In the genomic region with DNA sequence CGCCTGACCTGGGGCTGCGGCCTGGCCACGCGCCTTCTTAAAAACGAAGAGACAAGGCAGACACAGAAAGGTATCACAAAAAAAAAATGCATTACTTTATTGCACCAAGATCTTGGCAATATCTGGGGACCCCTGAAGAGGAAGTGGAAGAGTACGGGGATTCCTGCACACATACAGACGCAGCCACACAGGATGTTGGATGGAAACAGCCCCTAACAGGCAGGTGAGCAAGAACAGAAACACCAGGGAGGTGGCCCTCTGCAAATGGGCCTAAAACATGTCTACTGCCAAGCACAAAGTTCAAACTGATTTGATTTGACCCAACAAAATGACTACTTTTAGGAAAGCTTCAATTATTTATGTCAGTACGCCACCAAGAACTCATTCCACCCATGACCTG, we compare ENCODE assay signal across 19 mouse cellular contexts.
"Had no signal": no experiment of that assay in that cellular context is flagged by ENCODE, and none has a peak within 500 bp of the region (broad histone marks: within the 10 kb centered on the region; RNA-seq: fewer than 3 reads in every experiment).

No protein-coding gene starts in this region.

- H3K4me2 ChIP-seq: kidney, embryonic 15.5 days; limb, embryonic 12.5 days; limb, embryonic 15.5 days; liver, embryonic 12.5 days; liver, embryonic 15.5 days; midbrain, embryonic 12.5 days; midbrain, embryonic 15.5 days; neural tube, embryonic 12.5 days; neural tube, embryonic 15.5 days; stomach, embryonic 15.5 days had no signal

- H3K9ac ChIP-seq: kidney, embryonic 15.5 days; limb, embryonic 12.5 days; limb, embryonic 15.5 days; liver, embryonic 12.5 days; liver, embryonic 15.5 days; midbrain, embryonic 12.5 days; midbrain, embryonic 15.5 days; neural tube, embryonic 12.5 days; neural tube, embryonic 15.5 days; stomach, embryonic 15.5 days had no signal

- ATAC-seq: intestine, postnatal 0 days; liver, embryonic 12.5 days; midbrain, embryonic 15.5 days had no signal

- H3K4me3 ChIP-seq: kidney, embryonic 15.5 days; limb, embryonic 12.5 days; limb, embryonic 15.5 days; liver, embryonic 12.5 days; liver, embryonic 15.5 days; midbrain, embryonic 12.5 days; midbrain, embryonic 15.5 days; neural tube, embryonic 12.5 days; neural tube, embryonic 15.5 days; stomach, embryonic 15.5 days had no signal

- DNase-seq: kidney, adult 2 months; kidney, postnatal 10 days; kidney, postnatal 36 days; left cerebral cortex, postnatal 4 days; lung, adult 2 months; lung, postnatal 14 days; right cerebral cortex, postnatal 25 days had no signal

- H3K27me3 ChIP-seq: kidney, embryonic 15.5 days; limb, embryonic 12.5 days; limb, embryonic 15.5 days; liver, embryonic 12.5 days; liver, embryonic 15.5 days; midbrain, embryonic 12.5 days; midbrain, embryonic 15.5 days; neural tube, embryonic 12.5 days; neural tube, embryonic 15.5 days; stomach, embryonic 15.5 days had no signal

- H3K9me3 ChIP-seq: kidney, embryonic 15.5 days; limb, embryonic 12.5 days; limb, embryonic 15.5 days; liver, embryonic 12.5 days; liver, embryonic 15.5 days; midbrain, embryonic 12.5 days; midbrain, embryonic 15.5 days; neural tube, embryonic 12.5 days; neural tube, embryonic 15.5 days; stomach, embryonic 15.5 days had no signal

- H3K27ac ChIP-seq: kidney, embryonic 15.5 days; limb, embryonic 12.5 days; limb, embryonic 15.5 days; liver, embryonic 12.5 days; liver, embryonic 15.5 days; macrophage; midbrain, embryonic 12.5 days; midbrain, embryonic 15.5 days; neural tube, embryonic 12.5 days; neural tube, embryonic 15.5 days; stomach, embryonic 15.5 days had no signal

- H3K4me1 ChIP-seq: liver, embryonic 12.5 days; liver, embryonic 15.5 days; neural tube, embryonic 12.5 days had no signal
